Mouse (Mus musculus): ENCODE data around the gene Map4.

- TF ChIP-seq CTCF (IDR thresholded peaks at IDR 0.05; ENCODE audit: borderline replicate concordance, extremely low read depth, insufficient read depth, insufficient read length) = no peak
- TF ChIP-seq POLR2A (IDR thresholded peaks at IDR 0.05; ENCODE audit: borderline replicate concordance, extremely low read depth, insufficient read depth, insufficient read length, poor library complexity, severe bottlenecking) = no peak
Observed at GRCm38 (mm10) chr9:110051184-110051583, 119.9 kb downstream of the Map4 start.
